Mouse (Mus musculus) adrenal gland, postnatal 14 days (tissue): ENCODE results near the gene Mrpl28. TPM values are rescaled to one million over a fixed set of nuclear protein-coding genes. Genes with fewer than 3 reads are reported as not detected.
"Not testable (repeated sequence)": the region's sequence is repeated elsewhere in the genome, so short reads cannot be mapped to it uniquely, and the experiment has no call there.

ENCODE experiments used
- DNase-seq: peaks from one replicate; pipeline ENCODE4 v3.0.0; 2021; ENCODE audit warnings: mixed read lengths
- long read RNA-seq, 2 experiments: library from polyadenylated mRNA; stranded (forward); transcript quantifications; one replicate each; pipeline ENCODE4 v2.0.0; 2021
- total RNA-seq: library from RNA; stranded (reverse); gene quantifications from 2 replicates; pipeline ENCODE4 v1.2.3, GENCODE M21; 2021

Gene Mrpl28
- total RNA-seq, result 77.5 and 87.3 TPM in 2 replicates
- long read RNA-seq, experiment 1, transcript Mrpl28-201 (5 exons, 1,068 nt), result major isoform, 143 of 158 reads
- long read RNA-seq, experiment 1, partial matches to known transcripts, result 6 of 158 reads
- long read RNA-seq, experiment 1, other reads (novel, unspliced or antisense), result 6 of 158 reads
- long read RNA-seq, experiment 2, transcript Mrpl28-201 (5 exons, 1,068 nt), result major isoform, 142 of 160 reads
- long read RNA-seq, experiment 2, partial matches to known transcripts, result 12 of 160 reads
- long read RNA-seq, experiment 2, other reads (novel, unspliced or antisense), result 4 of 160 reads

- peak; percentile 94 for DNase-seq
These were observed at the start of gene Mrpl28 for GRCm38 (mm10) chr17:26123267-26123684. Gene Mrpl28, plus strand, starts transcription at chr17:26123500.

GRCm38 (mm10) chr17:26075246-26075645 lies 48.1 kb upstream of the Mrpl28 start:
- no peak for DNase-seq

GRCm38 (mm10) chr17:26078851-26079250 lies 44.4 kb upstream of the Mrpl28 start:
- DNase-seq, result no peak

- DNase-seq, result no peak
These were observed 42.4 kb upstream of the Mrpl28 start for GRCm38 (mm10) chr17:26080867-26081266.

GRCm38 (mm10) chr17:26087059-26087564 lies 36.2 kb upstream of the Mrpl28 start:
- DNase-seq, result no peak

GRCm38 (mm10) chr17:26089905-26090632 lies 33.2 kb upstream of the Mrpl28 start, which contains the start of gene Decr2:
Gene Decr2, minus strand, starts transcription at chr17:26090337.
- peak; percentile 95 for DNase-seq

GRCm38 (mm10) chr17:26094531-26095110 lies 28.7 kb upstream of the Mrpl28 start:
- no peak for DNase-seq

GRCm38 (mm10) chr17:26095121-26095740 lies 28.1 kb upstream of the Mrpl28 start, which contains the start of gene Nme4:
Gene Nme4, minus strand, starts transcription at chr17:26095602.
- DNase-seq, result peak; percentile 64

GRCm38 (mm10) chr17:26098461-26098860 lies 24.8 kb upstream of the Mrpl28 start:
- DNase-seq, result no peak

GRCm38 (mm10) chr17:26099316-26099715 lies 24.0 kb upstream of the Mrpl28 start:
- DNase-seq, result not testable (repeated sequence)

GRCm38 (mm10) chr17:26100166-26100565 lies 23.1 kb upstream of the Mrpl28 start:
- DNase-seq, result no peak

- peak; percentile 40 for DNase-seq
These were observed 21.8 kb upstream of the Mrpl28 start for GRCm38 (mm10) chr17:26101478-26101877.

- DNase-seq, result no peak
These were observed 17.7 kb upstream of the Mrpl28 start for GRCm38 (mm10) chr17:26105619-26106018.

- no peak for DNase-seq
These were observed 13.1 kb upstream of the Mrpl28 start for GRCm38 (mm10) chr17:26110156-26110555.

GRCm38 (mm10) chr17:26111024-26111423 lies 12.3 kb upstream of the Mrpl28 start:
- no peak for DNase-seq

GRCm38 (mm10) chr17:26111722-26112121 lies 11.6 kb upstream of the Mrpl28 start:
- DNase-seq, result no peak

GRCm38 (mm10) chr17:26112751-26113150 lies 10.5 kb upstream of the Mrpl28 start:
- no peak for DNase-seq

GRCm38 (mm10) chr17:26113181-26113948 lies 9.9 kb upstream of the Mrpl28 start, which contains the start of gene Tmem8:
Gene Tmem8, plus strand, starts transcription at chr17:26113299.
- DNase-seq, result peak; percentile 86

- no peak for DNase-seq
These were observed 9.2 kb upstream of the Mrpl28 start for GRCm38 (mm10) chr17:26114061-26114460.

- not testable (repeated sequence) for DNase-seq
These were observed 8.8 kb upstream of the Mrpl28 start for GRCm38 (mm10) chr17:26114461-26114860.

GRCm38 (mm10) chr17:26115205-26115898 lies 7.9 kb upstream of the Mrpl28 start:
- no peak for DNase-seq
